8 mouse cellular contexts compared by ENCODE assay signal in the genomic region with DNA sequence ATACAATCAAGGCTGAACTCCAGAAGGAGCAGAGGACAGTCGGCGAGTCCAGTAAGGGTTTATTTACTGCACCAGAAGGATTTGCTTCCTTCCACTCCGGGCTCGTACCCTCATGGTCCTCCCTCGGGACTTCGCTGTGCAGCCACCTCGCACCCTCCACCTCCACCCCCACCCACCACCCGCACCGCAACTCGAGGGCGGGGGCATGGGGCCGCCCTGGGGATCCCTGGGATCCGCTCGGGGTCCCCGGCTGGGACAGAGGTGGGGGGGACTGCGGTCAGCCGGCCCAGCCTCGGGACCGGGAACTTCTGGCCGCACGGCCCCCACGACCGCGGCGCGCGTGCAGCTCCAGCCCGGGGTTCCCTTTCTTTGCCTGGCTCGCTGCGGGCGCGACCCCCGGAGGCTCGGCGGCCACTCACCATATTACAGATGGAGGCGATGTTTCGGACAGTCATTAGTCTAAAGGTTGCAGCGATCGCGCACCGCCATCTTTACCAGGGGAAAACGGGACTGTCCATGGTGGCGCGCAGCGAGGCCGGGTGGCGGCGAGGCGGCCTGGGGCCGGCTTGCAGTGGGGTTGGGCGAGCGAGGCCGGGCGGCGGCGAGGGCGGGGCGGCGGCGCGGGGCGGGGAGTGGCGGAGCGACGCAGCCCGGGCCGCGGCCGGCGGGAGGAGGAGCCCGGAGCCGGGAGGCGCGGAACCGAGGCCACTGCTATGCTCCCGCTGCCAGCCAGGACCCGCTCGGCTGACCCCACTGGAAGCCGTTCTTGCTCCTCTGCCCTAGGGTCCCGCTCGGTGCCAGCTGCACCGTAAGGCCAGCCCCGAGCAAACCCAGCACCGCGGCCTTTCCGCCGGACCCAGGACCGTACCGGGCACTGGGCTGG. TPM values are rescaled to one million over a fixed set of nuclear protein-coding genes. Genes with fewer than 3 reads are reported as not detected.
DNase-seq lines count a peak whose midpoint lies in the region; ATAC-seq and TF ChIP-seq lines count a peak whose summit lies in the region.

A gene (minus strand): TSS at position 601 of the 883 bp plus-strand sequence.

- H3K4me3 ChIP-seq in G1E (ENCODE audit: low read depth, low read length): peak within 1 kb of the TSS; percentile 96
- peak within 1 kb of the TSS; percentile 89 for H3K4me3 ChIP-seq in forebrain, embryonic 16.5 days (replicated peaks; ENCODE audit: low read length)
- peak within 1 kb of the TSS; percentile 81 for H3K4me3 ChIP-seq in lung, postnatal 0 days (ENCODE audit: low read depth, low read length)

- H3K27ac ChIP-seq in forebrain, embryonic 16.5 days (ENCODE audit: low read length): peak within 1 kb of the TSS; percentile 83
- peak within 1 kb of the TSS; percentile 97 for H3K27ac ChIP-seq in lung, postnatal 0 days (ENCODE audit: low read length)

- H3K36me3 ChIP-seq in G1E (replicated peaks): peaks cover 10% of the 10 kb centered on the region
- H3K36me3 ChIP-seq in forebrain, embryonic 16.5 days (ENCODE audit: control insufficient read depth, insufficient read depth): no peaks in the 10 kb centered on the region
- no peaks in the 10 kb centered on the region for H3K36me3 ChIP-seq in lung, postnatal 0 days (ENCODE audit: insufficient read depth, low read length)

- no peak for ATAC-seq in G1E (ENCODE audit: extremely low read depth, insufficient number of reproducible peaks, low FRiP score, poor library complexity, severe bottlenecking)
- ATAC-seq in forebrain, embryonic 16.5 days: peak; percentile 95
- peak; percentile 92 for ATAC-seq in lung, postnatal 0 days

- intact Hi-C loops in heart, postnatal 36 days (cut with DNase I): loop anchor here (1.0 to 10.0 kb wide), 7 partner anchors 19 to 573 kb away; no protein-coding TSS in a partner anchor

- H3K9me3 ChIP-seq in G1E (replicated peaks): no peaks in the 10 kb centered on the region
- H3K9me3 ChIP-seq in forebrain, embryonic 16.5 days (ENCODE audit: control insufficient read depth, low read length): no peaks in the 10 kb centered on the region
- no peaks in the 10 kb centered on the region for H3K9me3 ChIP-seq in lung, postnatal 0 days (ENCODE audit: low read length)

- DNase-seq in G1E (ENCODE audit: low spot score): peak; percentile 87
- DNase-seq in cerebellum, adult 18-20 months: peak; percentile 89 to 94
- DNase-seq in heart, postnatal 36 days: peak; percentile 92
- DNase-seq in layer of hippocampus, adult 8-10 months (ENCODE audit: low spot score in 2 of 2): peak; percentile 37 to 65
- peak; percentile 89 for DNase-seq in lung, postnatal 0 days (ENCODE audit: low spot score)
- DNase-seq in ovary, postnatal 10 days (ENCODE audit: low spot score): peak; percentile 79
- DNase-seq in thymus, postnatal 0 days (ENCODE audit: low spot score): peak; percentile 54

- peak within 1 kb of the TSS; percentile 98 for H3K4me2 ChIP-seq in forebrain, embryonic 16.5 days (ENCODE audit: low read length)
- peak within 1 kb of the TSS; percentile 94 for H3K4me2 ChIP-seq in lung, postnatal 0 days (replicated peaks; ENCODE audit: low read depth, low read length)

- peak within 1 kb of the TSS; percentile 97 for H3K9ac ChIP-seq in forebrain, embryonic 16.5 days (replicated peaks; ENCODE audit: low read depth, low read length)
- peak within 1 kb of the TSS; percentile 90 for H3K9ac ChIP-seq in lung, postnatal 0 days (replicated peaks; ENCODE audit: low read depth)

- no peak for TF ChIP-seq CTCF in G1E (IDR thresholded peaks at IDR 0.05; ENCODE audit: low read depth, low read length)
- no peak for TF ChIP-seq CTCF in lung, postnatal 0 days (IDR thresholded peaks at IDR 0.05)

- WGBS in forebrain, embryonic 16.5 days: under 1% methylated on average over 67 of the region's 89 CpGs
- WGBS in lung, postnatal 0 days: 2% methylated on average over 56 of the region's 89 CpGs

- 0 out of 2 replicates have a peak, but pooled peaks cover 2% of the 10 kb centered on the region for H3K27me3 ChIP-seq in G1E (ENCODE audit: insufficient read depth, low read length)
- H3K27me3 ChIP-seq in forebrain, embryonic 16.5 days (replicated peaks; ENCODE audit: control insufficient read depth, insufficient read depth, low read length): no peaks in the 10 kb centered on the region
- H3K27me3 ChIP-seq in lung, postnatal 0 days (replicated peaks; ENCODE audit: insufficient read depth, low read length): no peaks in the 10 kb centered on the region

- H3K4me1 ChIP-seq in G1E (ENCODE audit: insufficient read depth, low read depth, low read length): peaks cover 57% of the 10 kb centered on the region
- H3K4me1 ChIP-seq in forebrain, embryonic 16.5 days (replicated peaks; ENCODE audit: control insufficient read depth, insufficient read depth, low read length): peaks cover 28% of the 10 kb centered on the region
- peaks cover 19% of the 10 kb centered on the region; the same call in 1 of the 2 replicates for H3K4me1 ChIP-seq in lung, postnatal 0 days (ENCODE audit: insufficient read depth, low read depth, low read length)

- TF ChIP-seq EP300 in lung, postnatal 0 days (IDR thresholded peaks at IDR 0.05): no peak

RNA-seq across cellular contexts. Expression of the gene that starts here (rescaled TPM):
- total RNA-seq in G1E (2014; fragmentation: Nextera tagmentation): 22.5 and 37.9 TPM in 2 replicates
- 15.6 and 16.3 TPM in 2 replicates for total RNA-seq in G1E (2017)
- 1.4 and 1.7 TPM in 2 replicates for polyA plus RNA-seq in G1E (2012)
- 32.5 and 35.1 TPM in 2 replicates for polyA plus RNA-seq in forebrain, embryonic 16.5 days (2015; fragmentation: Nextera tagmentation; extraction: Ambion mirVana)
- 10 to 100 TPM; 35.1 TPM for total RNA-seq in heart, postnatal 36 days (2021)
- total RNA-seq in layer of hippocampus, adult 8-10 months (2022): 100 to 1,000 TPM; 119 to 153 (median 135) TPM
- polyA plus RNA-seq in lung, postnatal 0 days (2015; fragmentation: Nextera tagmentation; extraction: Ambion mirVana): 27.3 and 33.8 TPM in 2 replicates
- 3.9 and 4.5 TPM in 2 replicates for polyA plus RNA-seq in thymus, postnatal 0 days (2015; fragmentation: Nextera tagmentation; extraction: Ambion mirVana)
